Mouse (Mus musculus): ENCODE measurements around the gene Abcc9. TPM values are rescaled to one million over a fixed set of nuclear protein-coding genes. Genes with fewer than 3 reads are reported as not detected.

Gene Abcc9
- not detected in 2 replicates for total RNA-seq (2017)

- ATAC-seq (replicated peaks in 1 of 2; ENCODE audit: insufficient read depth in 1 of 2, low FRiP score in 2 of 2, low TSS enrichment in 1 of 2, low read depth in 1 of 2, poor library complexity in 2 of 2, severe bottlenecking in 2 of 2) = peak; percentile 57 to 59; a peak in 3 of 4 replicates
Measured at GRCm38 (mm10) chr6:142701652-142702637, at the start of gene Abcc9. TSS of gene Abcc9 (minus strand) at chr6:142702315.

DNA sequence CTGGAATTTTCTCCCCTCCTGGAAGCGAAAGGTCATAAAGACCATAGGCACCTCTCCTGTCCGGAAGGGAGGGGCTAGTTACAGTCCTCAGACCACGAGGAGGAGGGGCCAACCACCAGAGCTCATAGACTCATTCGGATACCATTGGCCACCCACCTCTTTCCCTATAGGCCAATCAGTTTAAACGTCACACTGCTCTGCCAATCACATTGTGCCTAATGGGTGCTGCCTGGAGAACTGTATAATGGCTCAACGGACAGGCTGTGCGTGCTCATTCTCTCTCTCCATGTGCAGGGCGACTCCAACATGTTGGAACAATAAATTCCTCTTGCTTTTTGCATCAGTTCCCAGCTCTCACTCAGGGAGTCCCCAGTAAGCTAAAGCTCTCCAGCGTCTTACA lies 49.2 kb upstream of the Abcc9 start:
- ATAC-seq (replicated peaks in 1 of 2; ENCODE audit: insufficient read depth in 1 of 2, low FRiP score in 2 of 2, low TSS enrichment in 1 of 2, low read depth in 1 of 2, poor library complexity in 2 of 2, severe bottlenecking in 2 of 2) = no peak

DNA sequence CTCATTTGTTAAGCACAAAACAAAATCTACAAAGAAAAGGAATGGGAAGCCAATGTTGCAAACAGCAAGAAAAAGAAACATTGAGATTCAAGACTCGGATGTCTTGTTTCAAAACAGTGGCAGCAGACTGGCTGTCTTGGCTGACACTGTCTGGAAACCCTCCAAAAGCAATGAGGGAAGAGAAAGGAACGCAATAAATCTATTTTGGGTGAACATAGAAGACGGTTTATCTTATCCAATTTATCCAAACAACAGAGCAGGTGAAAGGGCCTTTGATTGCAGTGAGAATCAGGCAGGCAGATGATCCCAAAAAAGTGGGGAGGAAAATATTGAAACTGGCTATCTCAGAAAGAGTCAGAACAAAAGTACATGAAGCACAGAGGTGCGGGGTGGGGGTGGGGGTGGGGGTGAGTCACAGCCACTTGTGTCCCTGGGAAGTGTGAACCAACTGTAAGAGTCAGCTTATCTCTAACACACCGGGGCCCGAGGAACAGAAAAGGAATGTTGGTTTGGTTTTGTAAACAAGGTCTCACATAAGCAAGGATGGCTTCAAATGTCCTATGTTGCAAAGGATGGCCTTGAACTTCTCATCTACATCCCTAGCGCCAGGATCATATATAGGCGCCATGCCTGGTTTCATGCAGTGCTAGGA lies 46.1 kb upstream of the Abcc9 start:
- ATAC-seq (replicated peaks in 1 of 2; ENCODE audit: insufficient read depth in 1 of 2, low FRiP score in 2 of 2, low TSS enrichment in 1 of 2, low read depth in 1 of 2, poor library complexity in 2 of 2, severe bottlenecking in 2 of 2) = no peak

- ATAC-seq (replicated peaks in 1 of 2; ENCODE audit: insufficient read depth in 1 of 2, low FRiP score in 2 of 2, low TSS enrichment in 1 of 2, low read depth in 1 of 2, poor library complexity in 2 of 2, severe bottlenecking in 2 of 2) = peak; percentile 54 to 69; a peak in 3 of 4 replicates
Measured at GRCm38 (mm10) chr6:142747165-142747564, 45.0 kb upstream of the Abcc9 start.

GRCm38 (mm10) chr6:142746765-142747164 lies 44.6 kb upstream of the Abcc9 start:
- peak; percentile 38 to 66; a peak in 2 of 4 replicates for ATAC-seq (replicated peaks in 1 of 2; ENCODE audit: insufficient read depth in 1 of 2, low FRiP score in 2 of 2, low TSS enrichment in 1 of 2, low read depth in 1 of 2, poor library complexity in 2 of 2, severe bottlenecking in 2 of 2)

DNA sequence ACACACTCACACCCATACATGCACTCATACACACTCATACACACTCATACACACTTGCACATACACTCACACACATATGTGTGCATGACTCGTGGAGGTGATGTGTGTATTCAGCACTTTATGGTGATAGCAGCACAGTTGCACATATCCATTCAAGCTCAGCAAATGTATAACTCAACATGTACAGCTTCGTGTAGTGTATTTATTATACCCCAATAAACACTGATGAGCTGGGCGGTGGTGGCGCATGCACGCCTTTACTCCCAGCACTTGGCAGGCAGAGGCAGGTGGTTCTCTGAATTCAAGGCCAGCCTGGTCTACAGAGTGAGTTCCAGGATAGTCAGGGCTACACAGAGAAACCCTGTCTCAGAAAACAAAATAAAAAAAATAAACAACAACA lies 43.4 kb upstream of the Abcc9 start:
- ATAC-seq (replicated peaks in 1 of 2; ENCODE audit: insufficient read depth in 1 of 2, low FRiP score in 2 of 2, low TSS enrichment in 1 of 2, low read depth in 1 of 2, poor library complexity in 2 of 2, severe bottlenecking in 2 of 2) = no peak

GRCm38 (mm10) chr6:142743193-142743592 lies 41.1 kb upstream of the Abcc9 start:
- ATAC-seq (replicated peaks in 1 of 2; ENCODE audit: insufficient read depth in 1 of 2, low FRiP score in 2 of 2, low TSS enrichment in 1 of 2, low read depth in 1 of 2, poor library complexity in 2 of 2, severe bottlenecking in 2 of 2) = no peak

DNA sequence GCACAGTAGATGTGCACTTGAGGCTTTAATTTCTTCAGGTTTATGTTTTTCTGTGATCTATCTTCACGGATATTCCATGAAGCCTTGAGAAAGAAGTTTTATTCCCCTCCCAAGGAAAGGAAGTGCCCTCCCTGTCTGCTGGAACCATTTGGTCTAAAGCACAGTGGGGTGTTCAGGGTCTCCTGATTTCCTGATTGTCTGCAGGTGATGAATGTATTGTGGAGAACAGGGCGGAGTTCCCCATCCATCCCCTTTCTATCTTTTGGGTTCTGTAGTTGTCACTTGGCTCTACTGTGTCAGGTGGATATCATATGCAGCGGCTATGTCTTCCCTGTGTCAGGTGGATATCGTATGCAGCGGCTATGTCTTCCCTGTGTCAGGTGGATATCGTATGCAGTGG lies 39.6 kb upstream of the Abcc9 start:
- ATAC-seq (replicated peaks in 1 of 2; ENCODE audit: insufficient read depth in 1 of 2, low FRiP score in 2 of 2, low TSS enrichment in 1 of 2, low read depth in 1 of 2, poor library complexity in 2 of 2, severe bottlenecking in 2 of 2) = no peak

- no peak for ATAC-seq (replicated peaks in 1 of 2; ENCODE audit: insufficient read depth in 1 of 2, low FRiP score in 2 of 2, low TSS enrichment in 1 of 2, low read depth in 1 of 2, poor library complexity in 2 of 2, severe bottlenecking in 2 of 2)
Measured at GRCm38 (mm10) chr6:142738637-142739036, 36.5 kb upstream of the Abcc9 start.

DNA sequence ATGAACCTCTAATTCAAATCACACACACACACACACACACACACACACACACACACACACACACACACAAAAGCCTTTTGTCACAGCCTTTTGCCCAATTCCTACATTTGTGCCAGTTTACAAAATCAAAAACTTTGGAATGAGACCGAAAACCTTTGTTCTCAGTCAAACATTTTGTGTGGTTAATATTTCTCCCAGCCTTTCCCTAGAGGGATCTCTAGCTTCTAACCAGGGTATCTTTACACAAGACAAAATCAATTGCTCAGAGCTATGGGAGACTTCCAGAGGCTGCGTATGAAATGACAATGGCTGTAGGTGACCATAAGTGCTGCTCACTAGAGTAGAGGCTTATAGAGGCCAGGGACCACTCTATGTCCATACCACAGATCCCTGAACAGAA lies 36.1 kb upstream of the Abcc9 start:
- no peak for ATAC-seq (replicated peaks in 1 of 2; ENCODE audit: insufficient read depth in 1 of 2, low FRiP score in 2 of 2, low TSS enrichment in 1 of 2, low read depth in 1 of 2, poor library complexity in 2 of 2, severe bottlenecking in 2 of 2)

GRCm38 (mm10) chr6:142735302-142736005 lies 33.3 kb upstream of the Abcc9 start:
- ATAC-seq (replicated peaks in 1 of 2; ENCODE audit: insufficient read depth in 1 of 2, low FRiP score in 2 of 2, low TSS enrichment in 1 of 2, low read depth in 1 of 2, poor library complexity in 2 of 2, severe bottlenecking in 2 of 2) = peak; percentile 68 to 71; a peak in 3 of 4 replicates

GRCm38 (mm10) chr6:142732567-142733290 lies 30.6 kb upstream of the Abcc9 start:
- no peak for ATAC-seq (replicated peaks in 1 of 2; ENCODE audit: insufficient read depth in 1 of 2, low FRiP score in 2 of 2, low TSS enrichment in 1 of 2, low read depth in 1 of 2, poor library complexity in 2 of 2, severe bottlenecking in 2 of 2)

GRCm38 (mm10) chr6:142726032-142726431 lies 23.9 kb upstream of the Abcc9 start:
- ATAC-seq (replicated peaks in 1 of 2; ENCODE audit: insufficient read depth in 1 of 2, low FRiP score in 2 of 2, low TSS enrichment in 1 of 2, low read depth in 1 of 2, poor library complexity in 2 of 2, severe bottlenecking in 2 of 2) = no peak

GRCm38 (mm10) chr6:142721731-142722130 lies 19.6 kb upstream of the Abcc9 start:
- ATAC-seq (replicated peaks in 1 of 2; ENCODE audit: insufficient read depth in 1 of 2, low FRiP score in 2 of 2, low TSS enrichment in 1 of 2, low read depth in 1 of 2, poor library complexity in 2 of 2, severe bottlenecking in 2 of 2) = no peak

- no peak for ATAC-seq (replicated peaks in 1 of 2; ENCODE audit: insufficient read depth in 1 of 2, low FRiP score in 2 of 2, low TSS enrichment in 1 of 2, low read depth in 1 of 2, poor library complexity in 2 of 2, severe bottlenecking in 2 of 2)
Measured at GRCm38 (mm10) chr6:142720641-142721040, 18.5 kb upstream of the Abcc9 start.

- 0 out of 4 replicates have a peak, but pooled peaks of 1 of the 2 experiments have one; percentile 17 for ATAC-seq (replicated peaks in 1 of 2; ENCODE audit: insufficient read depth in 1 of 2, low FRiP score in 2 of 2, low TSS enrichment in 1 of 2, low read depth in 1 of 2, poor library complexity in 2 of 2, severe bottlenecking in 2 of 2)
Measured at GRCm38 (mm10) chr6:142718167-142718566, 16.1 kb upstream of the Abcc9 start.

GRCm38 (mm10) chr6:142717186-142717585 lies 15.1 kb upstream of the Abcc9 start:
- no peak for ATAC-seq (replicated peaks in 1 of 2; ENCODE audit: insufficient read depth in 1 of 2, low FRiP score in 2 of 2, low TSS enrichment in 1 of 2, low read depth in 1 of 2, poor library complexity in 2 of 2, severe bottlenecking in 2 of 2)

Measured in hematopoietic stem cell, adult 5-6 weeks (primary cell).